Mouse (Mus musculus): ENCODE measurements around the gene Ift122.

Ift122 gene

GRCm38 (mm10) chr6:115853091-115853813, at the start of gene Ift122, which contains the start of gene Mbd4:
TSS of gene Ift122 (plus strand) at chr6:115853470.
TSS of gene Mbd4 (minus strand) at chr6:115853371.
- DNase-seq, result peak; percentile 99

- peak; percentile 87 for DNase-seq
These were observed 49.5 kb upstream of the Ift122 start for GRCm38 (mm10) chr6:115803541-115804382.

GRCm38 (mm10) chr6:115804432-115805192, 48.7 kb upstream of the Ift122 start:
- no peak for DNase-seq

- no peak for DNase-seq
These were observed 45.6 kb upstream of the Ift122 start for GRCm38 (mm10) chr6:115807464-115808195.

- no peak for DNase-seq
These were observed 45.1 kb upstream of the Ift122 start for GRCm38 (mm10) chr6:115808196-115808487.

- peak; percentile 92 for DNase-seq
These were observed 44.6 kb upstream of the Ift122 start, which contains the start of gene Rpl32 for GRCm38 (mm10) chr6:115808488-115809231. TSS of gene Rpl32 (minus strand) at chr6:115808747.

- DNase-seq, result no peak
These were observed 41.7 kb upstream of the Ift122 start for GRCm38 (mm10) chr6:115811606-115812005.

- peak; percentile 75 for DNase-seq
These were observed 39.2 kb upstream of the Ift122 start for GRCm38 (mm10) chr6:115814104-115814503.

- no peak for DNase-seq
These were observed 38.2 kb upstream of the Ift122 start for GRCm38 (mm10) chr6:115815041-115815440.

- no peak for DNase-seq
These were observed 35.1 kb upstream of the Ift122 start for GRCm38 (mm10) chr6:115818129-115818528.

- no peak for DNase-seq
These were observed 31.9 kb upstream of the Ift122 start for GRCm38 (mm10) chr6:115821216-115821993.

GRCm38 (mm10) chr6:115823850-115824464, 29.3 kb upstream of the Ift122 start:
- peak; percentile 75 for DNase-seq

GRCm38 (mm10) chr6:115830779-115831601, 22.3 kb upstream of the Ift122 start:
- no peak for DNase-seq

- DNase-seq, result no peak
These were observed 21.0 kb upstream of the Ift122 start for GRCm38 (mm10) chr6:115832152-115832850.

GRCm38 (mm10) chr6:115833861-115834260, 19.4 kb upstream of the Ift122 start:
- DNase-seq, result no peak

- DNase-seq, result peak; percentile 81
These were observed 15.1 kb upstream of the Ift122 start, which contains the start of gene Efcab12 for GRCm38 (mm10) chr6:115838161-115838597. TSS of gene Efcab12 (minus strand) at chr6:115838412.

- no peak for DNase-seq
These were observed 14.5 kb upstream of the Ift122 start for GRCm38 (mm10) chr6:115838745-115839144.

- DNase-seq, result no peak
These were observed 8.3 kb upstream of the Ift122 start for GRCm38 (mm10) chr6:115845006-115845405.

Data from kidney, postnatal 14 days (tissue).